ENCODE assay signal across 11 mouse cellular contexts in genomic region chr16:4875198-4876032, GRCm38 (mm10). TPM values are rescaled to one million over a fixed set of nuclear protein-coding genes. Genes with fewer than 3 reads are reported as not detected.
DNase-seq lines count a peak whose midpoint lies in the region; ATAC-seq lines count a peak whose summit lies in the region.
"Had no signal": no experiment of that assay in that cellular context is flagged by ENCODE, and none has a peak within 500 bp of the region (broad histone marks: within the 10 kb centered on the region; RNA-seq: fewer than 3 reads in every experiment).

No protein-coding gene starts in this region.

- peaks cover 36% of the 10 kb centered on the region for H3K36me3 ChIP-seq in hindbrain, embryonic 13.5 days
- H3K36me3 ChIP-seq in hindbrain, embryonic 10.5 days, result peaks cover 39% of the 10 kb centered on the region
- peaks cover 43% of the 10 kb centered on the region for H3K36me3 ChIP-seq in neural tube, embryonic 13.5 days
- H3K36me3 ChIP-seq in kidney, embryonic 14.5 days (ENCODE audit: control insufficient read depth, insufficient read depth, low read length), result peaks cover 43% of the 10 kb centered on the region

- WGBS in hindbrain, embryonic 13.5 days, result 82% methylated on average over 23 of the region's 23 CpGs
- 91% methylated on average over 23 of the region's 23 CpGs for WGBS in hindbrain, embryonic 10.5 days
- 86% methylated on average over 23 of the region's 23 CpGs for WGBS in neural tube, embryonic 13.5 days
- WGBS in kidney, embryonic 14.5 days, result 91% methylated on average over 23 of the region's 23 CpGs

- no peak for ATAC-seq in hindbrain, embryonic 13.5 days (ENCODE audit: low FRiP score)
- ATAC-seq in neural tube, embryonic 13.5 days (ENCODE audit: low read depth), result no peak
- ATAC-seq in kidney, embryonic 14.5 days (ENCODE audit: low FRiP score, low TSS enrichment), result no peak
- ATAC-seq: forebrain, embryonic 14.5 days had no signal

- peak; percentile 71 for DNase-seq in cerebellum, adult 9-11 months
- no peak for DNase-seq in cerebellum, adult 8-10 months
- no peak for DNase-seq in hindbrain, embryonic 10.5 days (ENCODE audit: low spot score)
- peak; percentile 28 for DNase-seq in right cerebral cortex, postnatal 14 days
- no peak for DNase-seq in right cerebral cortex, postnatal 10 days (ENCODE audit: low spot score in 2 of 2)
- DNase-seq: thymus, adult 2 months had no signal

- H3K4me2 ChIP-seq in hindbrain, embryonic 13.5 days, result no peak overlapping the region
- H3K4me2 ChIP-seq in neural tube, embryonic 13.5 days, result no peak overlapping the region
- no peak overlapping the region for H3K4me2 ChIP-seq in kidney, embryonic 14.5 days (replicated peaks; ENCODE audit: low read depth, low read length)

- H3K4me1 ChIP-seq in hindbrain, embryonic 13.5 days (replicated peaks), result peaks cover 38% of the 10 kb centered on the region
- H3K4me1 ChIP-seq in hindbrain, embryonic 10.5 days (replicated peaks), result peaks cover 23% of the 10 kb centered on the region
- peaks cover 38% of the 10 kb centered on the region for H3K4me1 ChIP-seq in neural tube, embryonic 13.5 days (replicated peaks)
- H3K4me1 ChIP-seq in kidney, embryonic 14.5 days (ENCODE audit: control insufficient read depth, insufficient read depth, low read length), result peaks cover 14% of the 10 kb centered on the region

- no peak overlapping the region for H3K4me3 ChIP-seq in hindbrain, embryonic 13.5 days
- H3K4me3 ChIP-seq in hindbrain, embryonic 10.5 days, result no peak overlapping the region
- H3K4me3 ChIP-seq in neural tube, embryonic 13.5 days, result no peak overlapping the region
- H3K4me3 ChIP-seq in kidney, embryonic 14.5 days (ENCODE audit: low read length), result no peak overlapping the region
- H3K4me3 ChIP-seq: left cerebral cortex, adult 2 months had no signal

- peak overlapping the region; percentile 35; the same call in 1 of the 2 replicates for H3K27ac ChIP-seq in hindbrain, embryonic 13.5 days
- no peak overlapping the region for H3K27ac ChIP-seq in hindbrain, embryonic 10.5 days
- peak overlapping the region; percentile 28; the same call in 1 of the 2 replicates for H3K27ac ChIP-seq in neural tube, embryonic 13.5 days (replicated peaks)
- H3K27ac ChIP-seq in kidney, embryonic 14.5 days (ENCODE audit: low read depth, low read length), result no peak overlapping the region
- H3K27ac ChIP-seq: left cerebral cortex, adult 2 months had no signal

- H3K27me3 ChIP-seq in hindbrain, embryonic 13.5 days, result no peaks in the 10 kb centered on the region
- no peaks in the 10 kb centered on the region for H3K27me3 ChIP-seq in hindbrain, embryonic 10.5 days (ENCODE audit: insufficient read depth, poor library complexity, severe bottlenecking)
- no peaks in the 10 kb centered on the region for H3K27me3 ChIP-seq in neural tube, embryonic 13.5 days
- no peaks in the 10 kb centered on the region for H3K27me3 ChIP-seq in kidney, embryonic 14.5 days (ENCODE audit: control insufficient read depth, insufficient read depth, low read length)

- H3K9ac ChIP-seq in hindbrain, embryonic 13.5 days, result no peak overlapping the region
- H3K9ac ChIP-seq in neural tube, embryonic 13.5 days, result no peak overlapping the region
- no peak overlapping the region for H3K9ac ChIP-seq in kidney, embryonic 14.5 days (ENCODE audit: low read depth, low read length)

- H3K9me3 ChIP-seq in hindbrain, embryonic 13.5 days, result no peaks in the 10 kb centered on the region
- no peaks in the 10 kb centered on the region for H3K9me3 ChIP-seq in hindbrain, embryonic 10.5 days
- no peaks in the 10 kb centered on the region for H3K9me3 ChIP-seq in neural tube, embryonic 13.5 days
- H3K9me3 ChIP-seq in kidney, embryonic 14.5 days (ENCODE audit: control insufficient read depth, low read length), result no peaks in the 10 kb centered on the region

RNA-seq across cellular contexts. Expression of gene Ubald1, which starts 4.7 kb away (rescaled TPM):
- 53.7 and 54.1 TPM in 2 replicates for polyA plus RNA-seq in hindbrain, embryonic 13.5 days (2015; fragmentation: Nextera tagmentation; extraction: Ambion mirVana)
- 33.1 and 41.3 TPM in 2 replicates for polyA plus RNA-seq in hindbrain, embryonic 10.5 days (2016; fragmentation: Nextera tagmentation; extraction: Ambion mirVana)
- polyA plus RNA-seq in neural tube, embryonic 13.5 days (2015; fragmentation: Nextera tagmentation; extraction: Ambion mirVana), result 54.4 and 66.3 TPM in 2 replicates
- 37.2 and 39.7 TPM in 2 replicates for polyA plus RNA-seq in kidney, embryonic 14.5 days (2014; fragmentation: Nextera tagmentation; extraction: Ambion mirVana)

RNA-seq across cellular contexts. Expression of gene Mgrn1, which starts 10.6 kb away (rescaled TPM):
- 107 and 115 TPM in 2 replicates for polyA plus RNA-seq in hindbrain, embryonic 13.5 days (2015; fragmentation: Nextera tagmentation; extraction: Ambion mirVana)
- polyA plus RNA-seq in hindbrain, embryonic 10.5 days (2016; fragmentation: Nextera tagmentation; extraction: Ambion mirVana), result 71.6 and 80.8 TPM in 2 replicates
- polyA plus RNA-seq in neural tube, embryonic 13.5 days (2015; fragmentation: Nextera tagmentation; extraction: Ambion mirVana), result 105 and 110 TPM in 2 replicates
- polyA plus RNA-seq in kidney, embryonic 14.5 days (2014; fragmentation: Nextera tagmentation; extraction: Ambion mirVana), result 54.0 and 89.2 TPM in 2 replicates

RNA-seq across cellular contexts. Expression of gene 4930562C15Rik, which starts 40.2 kb away (rescaled TPM):
- polyA plus RNA-seq in hindbrain, embryonic 13.5 days (2015; fragmentation: Nextera tagmentation; extraction: Ambion mirVana), result 0.65 TPM in 2 replicates
- polyA plus RNA-seq in hindbrain, embryonic 10.5 days (2016; fragmentation: Nextera tagmentation; extraction: Ambion mirVana), result 0.51 and 0.55 TPM in 2 replicates
- polyA plus RNA-seq in neural tube, embryonic 13.5 days (2015; fragmentation: Nextera tagmentation; extraction: Ambion mirVana), result 0.42 and 0.52 TPM in 2 replicates
- 0.89 TPM in 1 of 2 replicates, not detected in the other for polyA plus RNA-seq in kidney, embryonic 14.5 days (2014; fragmentation: Nextera tagmentation; extraction: Ambion mirVana)

Comparison
In these comparisons a context has a peak if more than half of its experiments do, and no peak if none do; other contexts are left out.
1. DNase-seq: peak in cerebellum, adult 9-11 months (single experiment) and right cerebral cortex, postnatal 14 days (single experiment); none in cerebellum, adult 8-10 months (single experiment), hindbrain, embryonic 10.5 days (single experiment) and right cerebral cortex, postnatal 10 days (0 of 2).
2. H3K27ac ChIP-seq: peak in hindbrain, embryonic 13.5 days (single experiment) and neural tube, embryonic 13.5 days (single experiment); none in hindbrain, embryonic 10.5 days (single experiment) and kidney, embryonic 14.5 days (single experiment).